Mouse (Mus musculus) liver, embryonic 11.5 days (tissue): ENCODE data around the gene Hbs1l. TPM values are rescaled to one million over a fixed set of nuclear protein-coding genes. Genes with fewer than 3 reads are reported as not detected.

ENCODE experiments used
- ATAC-seq: fragments of 200-750 bp; cut with Nextera tagmentation; replicated peaks from 2 replicates; pipeline ENCODE4 v1.8.0; 2017; ENCODE audit warnings: moderate number of reproducible peaks, mild to moderate bottlenecking, moderate TSS enrichment, moderate library complexity; ENCODE audit not compliant: low FRiP score
- DNase-seq: peaks from one replicate; pipeline ENCODE4 v3.0.0-alpha.2; 2017; ENCODE audit warnings: low spot score
- H3K27ac ChIP-seq: fragments of 300-500 bp; sonication (generic); 2 replicates; pipeline ENCODE4 v1.5.1; 2014; ENCODE audit warnings: mild to moderate bottlenecking, low read depth, low read length, control low read depth
- H3K27me3 ChIP-seq: fragments of 300-500 bp; sonication (generic); replicated peaks from 2 replicates; pipeline ENCODE4 v1.6.1; 2014; ENCODE audit warnings: low read length, mixed read lengths; ENCODE audit not compliant: control insufficient read depth, insufficient read depth
- H3K36me3 ChIP-seq: fragments of 300-500 bp; sonication (generic); 2 replicates; pipeline ENCODE4 v1.6.1; 2014; ENCODE audit warnings: mild to moderate bottlenecking, low read length, moderate library complexity, mixed read lengths; ENCODE audit not compliant: control insufficient read depth, insufficient read depth
- H3K4me1 ChIP-seq: fragments of 300-500 bp; sonication (generic); replicated peaks from 2 replicates; pipeline ENCODE4 v1.6.1; 2014; ENCODE audit warnings: low read length, mixed read lengths; ENCODE audit not compliant: control insufficient read depth, insufficient read depth
- H3K4me2 ChIP-seq: fragments of 300-500 bp; sonication (generic); 2 replicates; pipeline ENCODE4 v1.6.1; 2014; ENCODE audit warnings: mild to moderate bottlenecking, control low read depth, moderate library complexity
- H3K4me3 ChIP-seq: fragments of 300-500 bp; sonication (generic); 2 replicates; pipeline ENCODE4 v1.5.1; 2014; ENCODE audit warnings: low read depth, low read length, control low read depth
- H3K9ac ChIP-seq: fragments of 300-500 bp; sonication (generic); 2 replicates; pipeline ENCODE4 v1.6.1; 2014; ENCODE audit warnings: low read depth, low read length, control low read depth
- H3K9me3 ChIP-seq: fragments of 300-500 bp; sonication (generic); 2 replicates; pipeline ENCODE4 v1.6.1; 2016; ENCODE audit warnings: low read length, inconsistent platforms, mixed read lengths; ENCODE audit not compliant: control insufficient read depth
- WGBS: fragments of 180-500 bp; shearing (Covaris S2); extraction: QIAGEN DNeasy Blood & Tissue Kit; methylation state at CpG from one replicate; pipeline ENCODE4 v1.1.7; 2014; 5-methylcytosine and 5-hydroxymethylcytosine counted together
- polyA plus RNA-seq: library from polyadenylated mRNA; unstranded; fragments of >200 nt; fragmentation: Nextera tagmentation; extraction: Ambion mirVana; gene quantifications from 2 replicates; pipeline ENCODE4 v1.2.1, GENCODE M21; 2014

The Hbs1l gene
- polyA plus RNA-seq, 1 experiment from 2014 or later = 107 TPM

- no peaks in the 10 kb centered on the region for H3K27me3 ChIP-seq
- no peak overlapping the region for H3K4me2 ChIP-seq
- no peaks in the 10 kb centered on the region for H3K9me3 ChIP-seq
- H3K4me3 ChIP-seq = no peak overlapping the region
- DNase-seq = no peak
- ATAC-seq = no peak
- WGBS = 58% methylated on average over 7 of the region's 7 CpGs
- H3K4me1 ChIP-seq = no peaks in the 10 kb centered on the region
- no peak overlapping the region for H3K27ac ChIP-seq
- H3K36me3 ChIP-seq = no peaks in the 10 kb centered on the region
- no peak overlapping the region for H3K9ac ChIP-seq
These were observed 66.1 kb downstream of the Hbs1l start for GRCm38 (mm10) chr10:21361871-21362270.

GRCm38 (mm10) chr10:21363297-21363696 lies 67.5 kb downstream of the Hbs1l start:
- Histone ChIP-seq H3K4me3 (no peak overlapping the region), H3K9ac (no peak overlapping the region), H3K27me3 (no peaks in the 10 kb centered on the region), H3K9me3 (no peaks in the 10 kb centered on the region), H3K36me3 (peaks cover 5% of the 10 kb centered on the region; the same call in 1 of the 2 replicates), H3K4me1 (no peaks in the 10 kb centered on the region), H3K27ac (no peak overlapping the region), H3K4me2 (no peak overlapping the region)
- no peak for DNase-seq
- ATAC-seq = no peak
- WGBS = 55% methylated on average over 4 of the region's 4 CpGs

- Histone ChIP-seq H3K9ac (no peak overlapping the region), H3K36me3 (peaks cover 7% of the 10 kb centered on the region; the same call in 1 of the 2 replicates), H3K4me1 (no peaks in the 10 kb centered on the region), H3K9me3 (no peaks in the 10 kb centered on the region), H3K4me2 (no peak overlapping the region), H3K4me3 (no peak overlapping the region), H3K27ac (no peak overlapping the region), H3K27me3 (no peaks in the 10 kb centered on the region)
- DNase-seq (no peak), ATAC-seq (no peak)
- 88% methylated on average over 7 of the region's 7 CpGs for WGBS
These were observed 69.2 kb downstream of the Hbs1l start for GRCm38 (mm10) chr10:21364946-21365345.

GRCm38 (mm10) chr10:21365897-21366296 lies 70.1 kb downstream of the Hbs1l start:
- H3K4me1 ChIP-seq = no peaks in the 10 kb centered on the region
- no peak overlapping the region for H3K4me3 ChIP-seq
- no peak overlapping the region for H3K4me2 ChIP-seq
- H3K27me3 ChIP-seq = no peaks in the 10 kb centered on the region
- H3K9ac ChIP-seq = no peak overlapping the region
- 83% methylated on average over 4 of the region's 4 CpGs for WGBS
- no peak for DNase-seq
- peaks cover 7% of the 10 kb centered on the region; the same call in 1 of the 2 replicates for H3K36me3 ChIP-seq
- no peak for ATAC-seq
- no peaks in the 10 kb centered on the region for H3K9me3 ChIP-seq
- H3K27ac ChIP-seq = no peak overlapping the region

GRCm38 (mm10) chr10:21366471-21366870 lies 70.7 kb downstream of the Hbs1l start:
- DNase-seq (no peak), ATAC-seq (no peak)
- WGBS = 66% methylated on average over 3 of the region's 3 CpGs
- Histone ChIP-seq H3K4me2 (no peak overlapping the region), H3K9me3 (no peaks in the 10 kb centered on the region), H3K27ac (no peak overlapping the region), H3K27me3 (no peaks in the 10 kb centered on the region), H3K36me3 (peaks cover 7% of the 10 kb centered on the region; the same call in 1 of the 2 replicates), H3K4me1 (no peaks in the 10 kb centered on the region), H3K4me3 (no peak overlapping the region), H3K9ac (no peak overlapping the region)

- Histone ChIP-seq H3K4me1 (no peaks in the 10 kb centered on the region), H3K27ac (no peak overlapping the region), H3K4me2 (no peak overlapping the region), H3K4me3 (no peak overlapping the region), H3K9ac (no peak overlapping the region), H3K27me3 (no peaks in the 10 kb centered on the region), H3K9me3 (no peaks in the 10 kb centered on the region), H3K36me3 (peaks cover 7% of the 10 kb centered on the region; the same call in 1 of the 2 replicates)
- ATAC-seq = no peak
- no peak for DNase-seq
- 94% methylated on average over 9 of the region's 9 CpGs for WGBS
These were observed 71.7 kb downstream of the Hbs1l start for GRCm38 (mm10) chr10:21367481-21367880.

GRCm38 (mm10) chr10:21369586-21369985 lies 73.8 kb downstream of the Hbs1l start:
- Histone ChIP-seq H3K4me1 (no peaks in the 10 kb centered on the region), H3K36me3 (peaks cover 7% of the 10 kb centered on the region; the same call in 1 of the 2 replicates), H3K4me2 (no peak overlapping the region), H3K27me3 (no peaks in the 10 kb centered on the region), H3K27ac (no peak overlapping the region), H3K9ac (no peak overlapping the region), H3K9me3 (no peaks in the 10 kb centered on the region), H3K4me3 (no peak overlapping the region)
- 86% methylated on average over 2 of the region's 2 CpGs for WGBS
- DNase-seq (no peak), ATAC-seq (no peak)

GRCm38 (mm10) chr10:21372271-21372670 lies 76.5 kb downstream of the Hbs1l start:
- WGBS = 92% methylated on average over 6 of the region's 6 CpGs
- no peak overlapping the region for H3K9ac ChIP-seq
- no peak overlapping the region for H3K4me2 ChIP-seq
- no peak for DNase-seq
- no peak overlapping the region for H3K27ac ChIP-seq
- no peaks in the 10 kb centered on the region for H3K4me1 ChIP-seq
- H3K27me3 ChIP-seq = no peaks in the 10 kb centered on the region
- no peaks in the 10 kb centered on the region for H3K9me3 ChIP-seq
- H3K4me3 ChIP-seq = no peak overlapping the region
- peaks cover 7% of the 10 kb centered on the region; the same call in 1 of the 2 replicates for H3K36me3 ChIP-seq
- no peak for ATAC-seq

- DNase-seq (no peak), ATAC-seq (no peak)
- Histone ChIP-seq H3K9ac (no peak within 1 kb of the TSS), H3K36me3 (no peaks in the 10 kb centered on the region), H3K27ac (no peak within 1 kb of the TSS), H3K9me3 (no peaks in the 10 kb centered on the region), H3K4me1 (no peaks in the 10 kb centered on the region), H3K4me3 (no peak within 1 kb of the TSS), H3K27me3 (no peaks in the 10 kb centered on the region), H3K4me2 (no peak within 1 kb of the TSS)
- WGBS = 82% methylated on average over 13 of the region's 13 CpGs
These were observed 81.1 kb downstream of the Hbs1l start, which contains the start of gene Aldh8a1 for GRCm38 (mm10) chr10:21376682-21377473. Gene Aldh8a1, plus strand, starts transcription at chr10:21377291.
